Mouse (Mus musculus): Measurements from ENCODE around the gene Zscan4f.
"Not testable (repeated sequence)": the region's sequence is repeated elsewhere in the genome, so short reads cannot be mapped to it uniquely, and the experiment has no call there.

Zscan4f gene

DNA sequence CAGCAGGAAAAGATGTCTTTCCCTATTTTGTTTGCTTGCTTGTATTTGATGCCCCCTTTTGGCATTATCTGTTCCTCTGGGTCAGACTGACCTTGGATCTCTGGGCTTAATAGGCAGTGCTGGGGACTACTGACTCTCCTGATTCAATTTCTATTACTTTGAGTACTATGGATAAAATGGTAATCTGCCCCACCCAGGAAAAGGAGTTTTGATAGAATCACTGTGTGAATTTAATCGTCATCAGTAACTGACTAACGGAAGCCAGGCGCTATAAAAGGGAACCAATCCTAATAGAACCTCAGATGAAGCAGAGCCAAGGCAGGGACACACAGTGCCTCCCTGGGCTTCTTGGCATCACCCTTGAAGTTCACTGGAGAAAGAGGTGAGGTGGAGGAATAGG, at the start of gene Zscan4f:
Gene Zscan4f, plus strand, starts transcription at position 301 of the 400 bp plus-strand sequence.
- DNase-seq: not testable (repeated sequence)

DNA sequence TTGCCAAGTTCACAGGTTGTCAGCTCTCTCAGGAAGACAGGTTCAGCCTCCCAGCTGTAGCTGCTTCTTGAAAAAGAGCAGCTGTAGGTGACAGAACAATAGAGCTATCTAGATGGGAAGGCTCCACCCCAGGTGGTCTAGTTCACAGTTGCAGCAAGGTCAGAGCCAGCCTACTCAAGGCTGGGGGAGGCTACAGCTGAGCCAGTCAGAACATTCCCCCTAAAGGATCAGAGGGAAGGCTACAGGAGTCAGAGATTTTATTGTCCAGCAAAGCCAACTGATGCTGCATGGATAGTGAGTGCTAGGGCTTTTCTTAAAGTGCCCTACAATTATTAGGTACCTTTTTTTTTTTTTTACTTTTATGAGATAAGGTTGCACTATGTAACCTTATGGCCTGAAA, 13.1 kb upstream of the Zscan4f start:
- not testable (repeated sequence) for DNase-seq
